Mouse (Mus musculus) adrenal gland, postnatal 10 days (tissue): Measurements from ENCODE around the gene Paqr5. TPM values are rescaled to one million over a fixed set of nuclear protein-coding genes. Genes with fewer than 3 reads are reported as not detected.

Experiments used
- DNase-seq: peaks from one replicate; pipeline ENCODE4 v3.0.0; 2021; ENCODE audit warnings: mixed read lengths
- total RNA-seq, 2 experiments: library from RNA; stranded (reverse); gene quantifications; 2 replicates each; pipeline ENCODE4 v1.2.3; 2021

The Paqr5 gene
- total RNA-seq, 2 experiments from 2014 or later, result 0.48 to 0.51 TPM

DNA sequence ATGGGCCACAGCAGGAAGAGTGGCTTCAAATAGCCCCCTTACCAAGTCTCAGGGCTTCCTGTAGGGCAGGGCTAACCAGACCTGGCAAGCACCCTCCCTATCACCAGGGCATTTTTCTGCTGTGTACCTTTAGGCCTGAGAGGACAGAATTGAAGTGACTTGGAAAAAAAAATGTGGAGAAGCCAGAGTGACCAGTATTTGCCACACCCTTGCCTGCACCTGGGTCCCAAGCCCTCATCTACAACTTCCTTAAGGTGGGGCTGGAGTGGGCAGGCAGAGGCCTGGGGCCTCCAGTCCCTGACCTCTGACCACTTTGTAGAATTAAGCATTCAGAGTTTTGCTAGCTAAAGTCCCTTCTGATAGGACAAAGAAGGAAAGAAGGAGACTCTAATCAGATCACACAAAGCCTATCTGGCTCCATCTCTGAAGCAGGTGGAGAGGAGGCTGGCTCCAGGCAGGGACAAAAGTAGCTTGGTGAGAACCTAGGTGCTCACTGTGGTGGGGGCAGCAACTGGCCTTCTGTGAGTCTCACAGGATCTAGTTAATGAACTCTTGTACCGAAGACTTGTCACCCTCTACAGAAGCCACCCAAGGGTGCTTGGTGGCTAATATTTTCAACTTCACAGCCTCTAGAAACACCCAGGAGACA, 66.6 kb downstream of the Paqr5 start:
- DNase-seq, result no peak

DNA sequence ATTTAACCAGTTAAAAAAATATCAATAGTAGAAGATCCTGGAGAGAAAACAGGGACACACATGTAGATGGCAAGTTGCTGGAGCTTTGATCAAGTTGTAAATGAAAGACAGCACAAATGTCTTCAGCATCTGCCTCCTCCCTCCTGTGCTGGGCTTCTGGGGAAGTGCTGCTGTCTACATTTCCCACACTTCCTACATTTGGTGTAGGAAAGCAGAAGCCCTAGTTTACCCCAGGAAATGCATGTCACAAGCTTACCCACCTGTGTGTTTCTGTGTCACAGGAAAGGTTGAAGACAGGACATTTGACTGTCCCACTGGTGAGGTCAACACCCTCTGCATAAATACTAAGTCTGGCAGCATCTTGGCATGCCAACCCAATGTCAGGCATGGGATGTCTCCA, 71.9 kb downstream of the Paqr5 start:
- DNase-seq, result no peak

DNA sequence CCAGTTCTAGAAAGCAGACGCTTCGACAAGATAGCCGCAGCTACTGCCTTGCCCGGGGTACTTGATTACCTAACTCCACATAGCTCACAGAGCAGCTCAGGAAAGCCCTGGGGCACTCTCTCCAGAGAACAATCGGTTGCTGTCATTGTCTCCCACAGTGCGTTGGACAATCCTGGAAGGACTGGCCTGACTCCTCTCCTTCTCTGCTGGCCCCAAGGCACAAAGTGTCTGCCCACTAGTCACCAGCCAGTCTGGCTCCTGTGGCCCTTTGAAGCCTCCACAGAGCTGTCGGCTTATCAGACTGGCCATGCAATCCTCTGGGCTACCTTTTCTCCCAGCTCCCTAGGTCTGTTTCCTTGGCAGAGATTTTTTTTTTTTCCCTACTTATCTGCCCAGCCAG, 74.4 kb downstream of the Paqr5 start:
- DNase-seq, result no peak

DNA sequence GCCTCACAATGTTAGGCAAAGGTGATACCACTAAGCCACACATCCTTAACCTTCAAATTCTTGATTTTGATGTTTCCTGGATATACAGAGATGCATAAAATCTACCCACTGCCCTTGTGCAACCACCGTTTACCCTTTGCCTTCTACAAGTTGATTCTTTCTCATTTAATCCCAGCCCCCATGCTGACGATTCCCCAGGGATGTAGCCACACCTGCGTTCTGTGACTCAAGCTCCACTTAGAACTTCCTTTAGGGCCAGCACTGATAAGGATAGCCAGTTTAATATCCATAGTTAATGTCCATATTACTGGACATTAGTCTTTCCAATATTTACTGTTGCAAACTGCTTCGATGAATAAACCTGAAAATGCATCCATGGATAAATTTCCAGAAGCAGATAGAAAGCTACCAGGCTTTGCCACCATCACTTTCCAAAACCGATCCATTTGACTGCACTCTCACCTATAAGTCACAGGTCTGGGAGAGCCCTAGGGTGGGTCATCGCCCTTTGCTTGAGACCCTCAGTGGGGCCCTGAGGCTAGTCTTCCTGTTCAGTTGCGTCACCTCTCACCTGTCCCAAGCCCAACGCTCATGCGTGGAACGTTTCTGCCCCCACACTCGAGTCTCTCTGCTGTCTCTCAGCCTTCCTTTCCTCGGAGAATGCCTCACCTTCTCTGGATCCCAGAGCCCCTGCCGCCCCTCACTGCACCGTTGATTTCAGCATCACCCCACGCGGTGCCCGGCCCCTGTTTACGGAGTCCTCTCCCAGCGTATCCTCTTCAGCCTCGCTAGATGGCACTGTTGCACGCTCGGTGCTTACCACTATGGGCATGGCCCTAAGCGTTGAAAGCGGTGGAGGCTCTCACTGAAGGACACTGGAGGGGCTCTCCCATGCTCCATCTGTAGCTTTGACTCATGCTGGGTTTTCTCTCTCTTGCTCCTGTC, 79.0 kb downstream of the Paqr5 start:
- peak; percentile 81 for DNase-seq

DNA sequence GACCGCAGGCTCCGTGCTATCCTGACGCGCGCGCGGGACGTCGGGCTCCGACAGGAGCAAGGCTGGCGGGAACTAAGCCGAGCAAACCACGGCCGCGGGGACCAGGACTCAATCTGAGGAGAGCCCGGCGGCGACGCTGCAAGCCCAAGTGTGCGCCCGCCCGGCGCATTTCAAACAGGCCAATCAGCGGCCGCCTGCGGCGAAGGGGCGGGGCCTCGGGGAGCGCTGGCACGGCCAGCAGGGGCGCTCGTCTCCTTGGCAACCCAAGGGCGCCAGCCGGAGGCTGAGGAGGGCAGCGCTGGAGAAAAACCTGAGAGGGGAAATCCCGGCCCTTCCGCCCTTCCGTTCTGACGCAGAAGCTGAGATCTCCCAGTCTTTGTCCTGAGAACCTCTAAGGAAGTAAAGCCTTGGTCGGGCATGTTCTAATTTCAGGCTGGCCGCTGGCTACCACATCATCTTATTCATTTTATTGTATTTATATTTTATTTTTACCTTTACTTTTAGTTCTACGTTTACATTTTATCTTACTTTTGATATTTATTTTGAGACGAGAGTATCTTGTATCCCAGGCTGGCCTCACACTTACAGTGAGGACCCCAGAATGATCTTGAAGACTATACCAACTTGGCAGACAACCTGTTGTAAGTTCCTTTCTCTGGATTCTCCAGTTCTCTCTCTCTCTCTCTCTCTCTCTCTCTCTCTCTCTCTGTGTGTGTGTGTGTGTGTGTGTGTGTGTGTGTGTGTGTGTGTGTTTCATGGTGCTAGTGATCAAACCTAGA, 79.8 kb downstream of the Paqr5 start, which contains the start of gene Kif23:
Gene Kif23 (minus strand): TSS at position 152 of the 779 bp plus-strand sequence.
- DNase-seq, result peak; percentile 99

DNA sequence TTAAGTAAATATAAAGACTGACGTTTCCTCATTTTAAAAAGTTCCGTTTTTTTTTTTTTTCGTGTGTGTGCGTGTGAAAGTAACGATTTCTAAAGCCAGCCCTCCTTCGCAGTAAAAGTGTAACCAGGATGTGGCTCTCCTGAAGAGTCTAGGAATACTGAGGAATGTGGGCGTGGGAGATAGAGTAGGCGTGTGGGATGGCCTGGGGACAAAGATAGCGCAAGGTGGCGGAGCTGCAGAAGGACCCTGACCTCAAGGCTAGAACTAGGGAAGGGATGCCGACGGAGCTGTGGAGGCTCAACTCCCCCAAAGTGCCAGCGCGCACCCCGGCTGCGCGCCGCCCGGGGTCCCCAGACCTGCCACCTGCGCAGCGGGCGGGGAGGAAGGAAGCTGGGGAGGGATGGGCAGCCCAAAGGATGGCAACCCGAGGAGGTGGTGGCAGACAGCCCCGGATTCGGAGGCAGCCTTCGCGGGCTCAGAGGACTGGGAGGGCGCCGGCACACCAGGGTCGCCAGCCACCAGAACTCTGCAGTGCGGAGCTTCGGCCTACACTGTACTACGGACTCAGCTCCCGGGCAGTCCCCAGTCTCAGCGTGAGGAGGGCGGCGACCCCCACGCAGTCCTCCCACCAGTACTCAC, 80.6 kb downstream of the Paqr5 start:
- DNase-seq, result no peak

DNA sequence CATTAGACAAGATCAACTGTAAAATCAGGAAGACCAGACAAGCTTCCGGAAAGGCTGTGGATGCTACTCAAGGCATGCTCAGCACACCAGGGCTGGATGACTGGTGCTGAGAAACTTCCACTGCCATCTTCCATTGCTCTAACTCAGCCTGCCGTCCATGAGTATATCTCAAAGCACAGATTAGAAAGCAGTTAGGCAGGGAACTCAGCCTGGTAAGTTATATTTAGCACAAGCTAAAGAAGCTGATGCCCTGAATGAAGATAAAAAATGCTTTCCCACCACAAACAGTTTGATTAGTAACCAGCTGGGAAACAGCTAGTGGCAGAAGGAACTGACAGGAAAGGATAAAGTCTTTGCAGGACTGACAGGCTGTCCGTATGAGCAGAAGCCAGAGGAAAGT, 85.6 kb downstream of the Paqr5 start:
- DNase-seq, result no peak

DNA sequence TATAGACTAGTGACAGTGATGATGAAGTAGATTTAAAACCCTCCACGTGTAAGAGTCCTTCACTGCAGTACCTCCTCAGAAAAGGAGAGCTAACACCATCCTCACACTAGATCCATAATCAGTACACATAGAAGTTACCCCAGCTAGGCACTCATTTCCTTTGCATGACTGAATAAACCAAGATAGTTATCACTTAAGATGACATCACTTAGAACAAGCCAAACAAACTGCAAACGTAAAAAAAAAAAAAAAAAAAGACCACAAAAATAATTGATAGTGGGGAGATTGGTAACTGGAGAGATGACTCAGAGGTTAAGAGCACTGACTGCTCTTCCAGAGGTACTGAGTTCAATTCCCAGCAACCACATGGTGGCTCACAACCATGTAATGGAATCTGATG, 93.3 kb downstream of the Paqr5 start:
- DNase-seq, result no peak

DNA sequence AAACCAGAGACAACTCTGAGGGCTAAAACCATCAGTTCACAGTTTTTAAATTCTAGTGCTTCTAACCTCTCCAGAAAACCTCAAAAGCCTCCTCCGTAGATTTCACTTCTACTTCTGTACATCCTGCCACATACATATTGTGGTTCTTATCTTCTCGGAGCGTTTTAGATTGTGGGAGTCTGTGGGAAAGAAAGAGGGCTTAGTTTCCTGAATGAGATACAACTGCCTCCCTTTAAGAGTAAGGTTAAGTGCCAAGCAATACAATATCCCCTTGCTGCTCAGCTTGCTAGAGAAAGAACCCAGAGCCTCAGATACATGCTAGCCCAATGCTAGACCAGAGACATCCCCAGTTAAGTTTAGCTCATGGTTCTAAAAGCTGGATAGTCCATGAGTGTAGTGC, 94.6 kb downstream of the Paqr5 start:
- no peak for DNase-seq

DNA sequence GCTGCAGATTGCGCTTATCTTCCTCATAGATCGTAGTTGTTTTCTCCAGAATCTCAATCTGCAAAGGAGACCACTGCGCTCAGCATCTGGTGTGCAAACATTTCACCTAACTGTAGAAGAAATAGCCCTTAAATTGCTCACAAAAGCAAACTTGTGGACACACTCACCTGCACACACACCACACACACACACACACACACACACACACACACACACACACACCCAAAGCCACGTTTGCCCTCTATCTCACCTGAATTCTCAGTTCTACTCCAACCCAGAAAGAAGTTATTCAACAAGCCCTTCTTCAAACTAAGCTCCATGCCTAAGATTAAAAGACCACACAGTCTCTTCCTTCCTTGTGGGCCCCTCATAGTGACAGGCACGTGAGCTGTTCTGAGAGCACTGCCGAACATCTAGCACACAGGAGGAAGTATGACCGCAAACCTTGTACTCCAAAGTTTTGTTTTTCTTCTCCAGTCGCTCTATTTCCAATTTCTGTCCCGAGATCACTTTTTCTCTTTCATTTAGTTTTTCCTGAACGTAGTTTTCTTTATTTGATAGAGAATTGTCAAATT, 101.5 kb downstream of the Paqr5 start:
- DNase-seq, result no peak

DNA sequence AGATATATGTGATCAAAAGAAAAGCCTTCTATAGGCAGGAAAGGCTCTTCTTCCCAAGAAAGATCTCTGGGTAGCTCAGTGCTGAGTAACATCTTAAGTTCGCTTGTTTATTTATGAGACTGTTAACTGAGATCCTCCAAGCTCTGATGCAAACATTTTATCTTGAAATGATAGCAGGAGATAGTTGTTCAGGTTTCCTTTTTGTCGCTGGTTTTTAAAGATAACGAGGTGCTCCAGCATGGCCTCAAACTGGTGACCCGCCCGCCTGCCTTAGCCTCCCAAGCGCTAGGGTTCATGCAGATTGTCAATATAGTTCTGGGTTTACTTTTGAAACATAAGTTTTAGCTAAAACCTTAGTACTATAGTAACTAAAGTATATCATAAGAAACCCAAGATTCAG, 106.3 kb downstream of the Paqr5 start:
- DNase-seq, result no peak

DNA sequence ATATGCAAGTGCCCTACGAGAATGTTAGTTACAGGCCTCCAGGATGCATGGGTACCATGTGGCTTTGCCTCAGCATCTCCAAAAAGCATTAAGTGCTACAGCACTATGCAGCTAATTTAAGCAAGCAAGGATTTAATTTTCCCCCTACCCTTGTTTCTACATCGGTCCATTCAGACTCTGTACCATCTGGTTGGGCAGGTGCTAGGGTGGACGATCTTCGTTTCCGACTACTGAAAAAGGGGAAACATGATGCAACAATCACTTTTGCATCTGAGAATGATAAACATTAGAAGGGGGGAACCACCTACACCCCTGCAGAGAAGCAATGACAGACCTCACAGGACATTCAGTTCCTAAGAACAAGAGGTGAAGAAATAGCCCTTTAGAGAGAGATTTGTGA, 107.2 kb downstream of the Paqr5 start:
- no peak for DNase-seq

DNA sequence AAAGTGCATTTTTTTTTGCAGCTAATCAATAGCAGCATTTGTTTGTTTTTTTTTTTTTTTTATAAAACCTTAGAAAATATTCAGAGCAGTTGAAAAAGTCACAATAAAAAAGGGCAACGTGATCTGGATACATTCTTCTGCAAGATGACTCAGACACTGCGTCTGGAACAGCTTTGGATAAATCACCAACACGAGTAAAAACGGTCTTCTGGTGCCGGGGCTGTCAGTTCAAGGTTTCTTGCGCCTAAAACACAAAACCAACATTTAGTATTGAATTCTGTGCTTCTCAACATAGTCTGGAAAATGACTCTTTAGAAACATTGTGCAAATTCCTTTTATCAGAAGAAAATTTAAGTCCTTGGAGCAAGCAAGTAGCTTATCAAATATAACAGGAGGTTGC, 109.2 kb downstream of the Paqr5 start:
- no peak for DNase-seq

DNA sequence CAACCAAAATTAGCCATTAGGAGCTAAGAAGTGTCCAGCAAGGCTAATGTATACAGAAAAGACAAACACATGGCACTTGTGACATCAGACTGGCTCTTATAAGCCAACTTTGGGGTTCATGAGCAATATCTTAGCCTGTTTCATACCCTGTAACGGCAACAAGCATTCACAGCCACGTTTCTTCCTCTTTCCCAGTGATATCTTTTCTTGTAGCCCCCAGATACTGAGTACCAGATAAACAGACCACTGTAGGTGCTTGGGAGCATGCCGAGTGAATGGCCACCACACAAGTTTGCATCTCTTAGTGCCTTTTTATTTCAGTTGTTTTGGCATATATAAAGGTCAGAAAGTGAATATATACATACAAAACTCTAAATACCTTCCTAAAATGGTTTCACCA, 109.7 kb downstream of the Paqr5 start:
- DNase-seq, result no peak

DNA sequence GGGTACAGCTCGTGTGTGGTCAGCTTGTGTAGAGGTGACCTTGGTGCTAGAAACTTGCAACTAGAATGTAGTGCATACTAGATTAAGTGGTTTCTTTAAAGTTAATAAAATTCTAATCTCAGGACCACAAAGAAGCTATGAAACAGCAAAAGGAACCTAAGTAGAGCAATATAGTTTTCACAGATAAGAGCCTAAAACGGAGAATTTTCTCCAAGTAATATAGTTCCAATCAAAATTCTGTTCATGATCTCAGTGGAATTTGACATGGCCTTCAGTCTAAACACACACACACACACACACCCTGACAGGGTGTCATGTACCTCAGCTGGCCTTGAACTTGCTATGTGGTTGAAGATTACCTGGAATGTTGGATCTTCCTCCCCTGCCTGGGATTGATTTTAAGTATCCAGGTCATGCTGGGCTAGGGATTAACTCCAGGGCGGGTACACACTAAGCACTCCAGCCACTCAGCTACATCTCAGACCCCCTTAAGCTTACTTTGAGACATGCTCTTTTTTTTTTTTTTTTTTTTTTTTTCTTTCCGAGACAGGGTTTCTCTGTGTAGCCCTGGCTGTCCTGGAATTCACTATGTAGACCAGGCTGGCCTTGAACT, 111.2 kb downstream of the Paqr5 start:
- no peak for DNase-seq

DNA sequence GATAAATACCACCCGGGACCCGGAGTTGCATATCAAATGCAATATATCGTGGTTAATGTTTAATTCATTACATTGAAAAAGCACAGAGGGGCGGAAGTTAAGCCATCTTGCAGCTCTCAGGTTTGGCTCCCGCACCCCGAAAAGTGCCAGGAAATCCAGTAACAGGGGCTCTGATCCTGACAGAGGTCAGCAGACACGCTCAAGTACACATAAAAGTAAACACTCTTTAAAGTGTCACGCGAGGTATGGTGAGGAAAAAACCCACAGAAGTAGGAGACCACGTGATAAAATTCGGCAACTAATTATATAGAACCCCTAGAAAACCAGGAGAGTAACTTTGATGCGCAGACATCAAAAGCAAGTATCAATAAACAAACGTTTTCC, 111.7 kb downstream of the Paqr5 start:
- no peak for DNase-seq

DNA sequence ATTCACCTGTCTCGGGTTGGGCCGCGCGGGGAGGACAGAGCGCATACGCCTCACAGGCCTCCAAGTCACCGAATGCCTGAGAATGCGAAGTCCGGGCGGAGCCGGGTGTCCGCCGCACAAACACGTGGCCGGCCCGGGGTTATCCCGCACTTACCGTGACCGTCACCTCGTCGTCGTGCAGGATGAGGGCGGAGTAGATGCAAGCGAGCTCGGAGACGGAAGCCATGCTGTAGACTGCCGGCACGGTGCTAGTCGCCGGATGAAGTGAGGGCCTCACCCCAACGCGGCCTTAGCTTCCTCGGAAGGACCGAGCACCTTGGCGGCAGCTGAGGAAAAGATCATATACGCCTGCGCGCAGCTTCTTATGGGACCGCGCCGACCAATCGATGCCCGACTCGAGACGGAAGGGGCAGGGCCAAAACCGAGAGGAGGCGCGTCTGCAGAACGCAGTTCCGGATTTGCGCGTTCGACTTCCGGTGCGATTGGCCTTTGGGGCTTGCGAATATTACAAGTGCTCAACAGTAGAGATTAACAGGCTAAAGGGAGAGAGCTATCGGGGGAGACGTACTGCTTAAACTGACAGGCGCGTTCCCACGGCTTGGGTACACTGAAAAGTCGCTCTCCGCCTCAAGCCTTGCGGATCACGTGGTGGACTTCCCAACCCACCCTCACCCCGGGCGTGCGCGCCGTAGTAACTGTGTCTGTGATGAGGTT, 112.3 kb downstream of the Paqr5 start, which contains the start of gene Rplp1:
Gene Rplp1 (minus strand): TSS at position 340 of the 714 bp plus-strand sequence.
- peak; percentile 97 for DNase-seq

DNA sequence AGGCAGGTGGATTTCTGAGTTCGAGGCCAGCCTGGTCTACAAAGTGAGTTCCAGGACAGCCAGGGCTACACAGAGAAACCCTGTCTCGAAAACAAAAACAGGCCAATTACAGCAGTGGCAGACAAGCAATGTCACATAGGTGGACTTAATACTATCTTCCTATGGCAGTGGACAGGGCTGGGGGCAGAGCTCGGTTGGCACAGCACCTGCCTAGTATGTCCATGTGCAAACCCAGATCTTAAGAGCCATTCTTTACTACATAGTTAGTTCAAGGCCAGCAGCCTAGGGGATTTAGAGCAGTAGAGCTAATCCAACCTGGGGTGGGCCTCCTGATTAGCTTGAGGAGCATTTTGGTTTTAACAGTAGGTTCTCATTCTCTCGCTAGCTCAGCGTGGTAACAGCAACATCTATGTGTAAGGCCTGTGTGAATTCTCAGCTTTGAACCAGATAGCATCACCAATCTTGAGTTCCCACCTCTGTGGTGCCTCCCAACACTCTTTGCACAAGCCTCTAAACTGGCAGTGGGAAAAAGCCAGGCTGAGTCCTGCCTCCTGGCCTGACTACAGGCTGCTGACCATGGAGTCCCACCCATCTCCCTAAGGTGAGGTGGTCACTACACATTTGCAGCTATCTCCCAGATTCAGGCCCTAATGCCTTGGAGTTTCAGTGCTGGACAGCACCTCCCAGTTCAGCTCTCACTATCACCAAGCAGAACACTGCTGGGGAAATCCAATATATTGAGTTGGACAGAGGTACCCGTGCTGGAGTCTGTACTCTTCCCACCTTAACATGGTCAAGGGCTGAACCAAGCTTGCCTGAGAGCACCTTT, 115.1 kb downstream of the Paqr5 start:
- no peak for DNase-seq

DNA sequence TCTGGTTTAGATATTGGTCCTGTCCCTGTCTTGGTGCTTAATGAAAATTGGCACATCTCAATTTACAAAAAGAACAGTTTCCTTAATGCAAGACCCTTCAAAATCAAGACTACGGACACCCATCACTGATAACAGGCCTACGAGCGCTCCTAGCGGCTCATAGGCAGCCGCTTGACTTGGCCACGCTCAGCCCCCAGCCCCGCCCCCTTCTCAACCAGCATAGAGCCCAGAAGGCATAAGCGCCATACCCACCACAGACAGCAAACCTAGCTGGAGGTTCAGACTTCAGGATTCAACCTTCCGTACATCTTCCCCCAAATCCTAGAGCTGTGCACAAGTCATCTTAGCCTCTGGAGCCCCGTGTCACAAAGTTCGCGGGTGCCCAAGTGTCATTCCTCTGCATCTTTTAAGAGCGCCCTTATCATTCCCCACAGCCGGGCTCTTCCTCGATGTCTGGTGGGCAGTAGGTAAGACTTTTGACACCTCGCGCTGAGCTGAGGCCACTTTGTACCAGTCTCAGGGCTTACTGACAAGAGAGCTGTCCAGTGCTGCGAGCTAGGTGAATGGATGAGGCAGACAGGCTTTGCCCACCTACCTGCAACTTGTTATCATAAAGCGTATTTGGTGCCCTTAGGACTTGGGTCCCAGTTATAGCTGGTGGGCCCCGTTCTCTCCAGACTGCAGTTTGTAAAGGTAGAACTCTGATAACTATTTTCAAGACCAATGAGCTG, 116.0 kb downstream of the Paqr5 start:
- DNase-seq, result peak; percentile 47
